Mouse (Mus musculus) right cerebral cortex, postnatal 14 days (tissue): ENCODE results near the gene Rngtt.
"Not testable (repeated sequence)": the region's sequence is repeated elsewhere in the genome, so short reads cannot be mapped to it uniquely, and the experiment has no call there.

ENCODE experiments used
- DNase-seq: peaks from one replicate; pipeline ENCODE4 v3.0.0; 2022

The Rngtt gene

DNA sequence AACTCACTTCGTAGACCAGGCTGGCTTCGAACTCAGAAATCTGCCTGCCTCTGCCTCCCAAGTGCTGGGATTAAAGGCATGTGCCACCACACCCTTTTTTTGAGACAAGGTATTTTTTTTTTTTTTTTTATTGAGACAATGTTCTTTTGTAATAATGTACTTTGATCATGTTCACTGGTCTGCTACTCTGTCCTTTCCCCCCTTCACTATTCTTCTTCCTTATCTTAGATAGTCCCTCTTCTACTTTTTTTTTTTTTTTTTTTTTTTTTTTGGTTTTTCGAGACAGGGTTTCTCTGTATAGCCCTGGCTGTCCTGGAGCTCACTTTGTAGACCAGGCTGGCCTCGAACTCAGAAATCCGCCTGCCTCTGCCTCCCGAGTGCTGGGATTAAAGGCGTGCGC, 4.0 kb downstream of the Rngtt start:
- DNase-seq = not testable (repeated sequence)

DNA sequence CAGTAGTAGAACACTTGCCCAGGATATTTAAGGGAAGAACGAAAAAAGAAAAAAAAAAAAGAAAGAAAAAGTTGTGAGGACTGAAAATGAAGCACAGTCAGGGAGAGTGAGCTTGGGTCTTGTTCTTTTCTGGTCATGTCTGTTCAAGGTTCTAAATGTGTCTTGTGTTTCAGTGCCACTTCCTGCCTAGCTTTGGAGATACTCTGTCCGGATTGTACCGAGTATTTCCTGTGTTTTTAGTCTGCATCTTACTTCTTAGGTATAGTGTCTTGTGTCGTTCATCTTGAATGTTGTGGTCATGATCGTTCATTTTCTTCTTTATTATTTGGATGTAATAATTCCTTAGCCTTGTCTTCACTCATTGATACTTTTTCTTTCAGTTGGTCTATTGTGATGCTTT, 5.7 kb downstream of the Rngtt start:
- no peak for DNase-seq

DNA sequence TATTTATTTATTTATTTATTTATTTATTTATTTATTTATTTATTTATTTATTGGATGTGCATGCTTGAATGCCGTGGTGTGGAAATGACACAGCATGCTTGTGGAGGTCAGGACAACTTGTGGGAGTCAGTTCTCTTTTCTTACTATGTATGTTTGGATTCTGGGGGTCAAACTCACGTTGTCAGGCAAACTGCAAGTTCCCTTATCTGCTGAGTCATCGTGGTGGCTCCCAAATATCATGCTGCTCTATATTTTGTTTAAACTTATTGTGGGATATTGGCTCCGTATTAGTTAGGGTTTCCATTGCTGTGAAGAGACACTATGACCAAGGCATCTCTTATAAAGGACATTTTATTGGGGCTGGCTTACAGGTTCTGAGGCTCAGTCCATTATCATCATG, 21.0 kb downstream of the Rngtt start:
- no peak for DNase-seq

DNA sequence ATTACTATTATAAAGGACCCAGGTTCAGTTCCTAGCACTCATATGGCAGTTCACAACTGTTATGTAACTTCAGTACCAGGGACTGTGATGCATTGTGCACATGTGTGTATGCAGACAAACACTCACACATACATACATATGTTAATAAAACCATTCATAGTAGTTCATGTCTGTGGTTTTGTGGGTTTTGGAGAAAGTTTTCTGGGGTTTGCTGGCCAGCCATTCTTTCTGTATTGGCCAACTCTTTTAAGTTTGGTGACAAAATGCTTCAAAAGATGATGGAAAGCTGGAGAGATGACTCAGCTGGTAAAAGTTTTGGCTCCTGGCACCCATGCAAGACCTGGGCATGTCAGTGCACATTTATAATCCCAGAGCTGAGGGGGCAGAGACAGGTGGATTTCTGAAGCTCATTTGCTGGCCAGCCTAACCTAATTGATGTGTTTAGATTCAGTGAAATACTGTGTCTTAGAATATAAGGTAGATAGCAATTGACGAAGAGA, 22.9 kb downstream of the Rngtt start:
- no peak for DNase-seq

DNA sequence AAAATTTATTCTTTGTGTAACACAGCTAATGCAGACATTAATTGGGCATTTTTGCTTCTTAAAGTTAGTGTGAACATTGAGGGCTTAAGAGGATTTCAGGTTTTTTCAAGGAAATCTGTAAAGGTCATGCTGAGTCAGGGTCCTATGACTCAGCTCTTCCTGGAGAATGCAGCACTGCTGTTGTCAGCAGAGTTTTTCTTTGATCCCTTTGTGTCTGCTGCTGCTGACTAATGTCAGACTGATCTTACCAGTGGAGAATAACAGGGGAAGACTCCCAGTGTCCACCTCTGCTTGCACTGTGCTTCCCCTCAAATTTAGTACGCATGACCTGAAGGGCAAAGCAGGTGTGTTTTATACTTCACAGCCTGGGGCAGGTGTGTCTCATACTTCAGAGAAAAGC, 27.9 kb downstream of the Rngtt start:
- DNase-seq = no peak

DNA sequence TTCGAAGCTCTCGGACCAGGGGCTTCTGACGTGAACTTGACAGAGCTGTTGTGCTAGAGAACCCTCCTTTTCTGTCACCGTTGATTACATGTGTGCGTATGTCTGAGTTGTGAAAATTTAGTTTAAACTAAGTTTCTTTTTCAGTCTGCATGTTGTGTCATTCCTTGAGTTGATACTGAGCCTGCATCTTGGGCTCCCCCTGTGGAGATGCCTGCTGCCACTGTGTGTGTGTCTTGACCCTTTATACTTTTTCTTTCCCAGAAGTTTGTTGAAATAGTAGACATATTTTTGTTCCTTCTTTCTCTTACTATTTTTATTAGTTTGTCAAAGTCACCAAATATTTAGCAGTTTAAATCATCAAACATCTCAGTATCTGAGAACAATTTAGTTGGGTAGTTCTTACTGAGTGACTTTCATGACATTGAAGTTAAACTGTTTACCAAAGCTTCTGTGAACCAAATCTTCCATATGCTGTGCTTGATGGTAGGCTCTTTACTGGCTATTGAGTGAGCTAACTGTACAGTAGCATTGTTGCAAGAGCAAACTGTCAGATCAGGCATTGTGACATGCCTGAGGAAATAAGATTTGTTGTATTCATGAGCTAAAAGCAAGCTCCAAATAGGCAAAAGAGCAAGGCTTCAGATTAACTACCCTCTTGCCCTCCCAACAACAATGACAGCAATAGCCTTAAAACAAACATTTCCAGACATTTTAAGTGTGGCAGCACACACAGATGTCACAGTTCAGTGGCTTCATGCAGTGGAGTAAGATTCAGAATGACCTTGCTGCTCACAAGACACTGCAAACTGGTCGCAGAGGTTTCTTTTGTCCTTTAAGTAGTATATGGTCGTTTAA, 33.0 kb downstream of the Rngtt start:
- DNase-seq = no peak

DNA sequence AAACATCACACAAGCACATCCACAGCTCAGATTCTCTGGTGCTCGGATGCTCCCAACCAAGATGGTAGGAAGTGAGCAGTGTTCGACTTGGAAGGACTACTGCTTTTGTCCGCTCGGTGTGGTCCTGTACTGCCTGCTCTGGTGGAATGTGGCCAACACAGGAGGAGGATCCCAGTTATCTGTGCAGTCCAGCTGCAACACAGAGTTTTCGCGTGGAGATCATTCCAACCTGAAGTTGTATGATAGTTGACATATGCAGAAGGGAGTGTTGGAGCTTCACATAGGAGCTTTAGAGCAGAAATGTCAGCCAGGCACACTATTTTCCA, 33.6 kb downstream of the Rngtt start:
- no peak for DNase-seq

DNA sequence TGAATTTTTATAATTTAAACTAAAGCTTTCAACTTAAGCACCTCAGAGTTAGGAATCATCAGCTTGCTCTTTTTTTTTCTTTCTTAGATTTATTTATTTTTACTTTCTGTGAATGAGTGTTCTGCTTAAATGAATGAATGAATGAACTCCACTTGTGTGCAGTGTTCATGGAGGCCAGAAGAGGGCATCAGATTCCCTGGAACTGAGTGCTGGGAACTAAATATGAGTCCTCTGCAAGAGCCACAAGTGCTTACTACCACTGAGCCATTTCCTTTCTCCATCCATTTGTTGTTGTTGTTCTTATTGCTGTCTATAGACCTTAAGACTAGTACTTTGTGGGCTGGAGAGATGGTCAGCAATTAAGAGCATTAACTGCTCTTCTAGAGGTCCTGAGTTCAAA, 53.3 kb downstream of the Rngtt start:
- no peak for DNase-seq

DNA sequence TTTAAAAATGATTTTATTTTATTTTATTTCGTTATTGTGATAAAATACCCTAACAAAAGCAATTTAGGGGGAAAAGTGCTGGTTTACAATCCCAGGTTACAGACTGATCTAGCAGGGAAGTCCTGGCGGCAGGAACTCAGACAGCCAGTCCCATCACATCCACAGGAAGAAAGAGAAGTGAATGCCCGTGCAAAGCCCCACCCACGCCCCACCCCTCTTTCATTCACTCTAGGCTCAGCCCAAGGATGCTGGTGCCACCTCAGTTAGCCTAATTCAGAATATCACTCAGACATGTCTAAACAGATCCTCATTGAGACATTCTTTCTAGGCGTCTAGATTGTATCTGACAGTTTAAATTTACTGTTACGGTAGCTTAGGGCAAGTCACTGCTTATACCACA, 64.8 kb downstream of the Rngtt start:
- no peak for DNase-seq

DNA sequence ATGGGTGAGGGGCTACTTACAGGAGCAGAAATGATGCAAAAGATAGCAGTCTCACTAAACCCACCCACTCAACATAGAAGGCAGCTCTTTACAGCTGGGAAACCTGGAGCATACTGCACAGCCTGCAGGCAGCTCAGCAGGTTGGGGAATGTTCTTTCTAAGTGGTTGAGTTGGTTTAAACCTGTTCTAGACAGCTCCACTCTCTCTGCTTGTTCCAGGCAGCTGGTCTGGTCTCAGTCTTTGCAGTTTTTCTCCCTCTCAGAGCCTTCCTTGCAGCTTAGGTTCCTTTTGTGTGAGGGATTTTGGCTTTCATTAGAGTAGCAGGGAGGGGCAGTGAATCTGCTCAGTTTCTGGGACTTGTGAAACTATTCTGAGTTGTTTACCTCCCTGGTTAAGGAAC, 67.5 kb downstream of the Rngtt start:
- no peak for DNase-seq

DNA sequence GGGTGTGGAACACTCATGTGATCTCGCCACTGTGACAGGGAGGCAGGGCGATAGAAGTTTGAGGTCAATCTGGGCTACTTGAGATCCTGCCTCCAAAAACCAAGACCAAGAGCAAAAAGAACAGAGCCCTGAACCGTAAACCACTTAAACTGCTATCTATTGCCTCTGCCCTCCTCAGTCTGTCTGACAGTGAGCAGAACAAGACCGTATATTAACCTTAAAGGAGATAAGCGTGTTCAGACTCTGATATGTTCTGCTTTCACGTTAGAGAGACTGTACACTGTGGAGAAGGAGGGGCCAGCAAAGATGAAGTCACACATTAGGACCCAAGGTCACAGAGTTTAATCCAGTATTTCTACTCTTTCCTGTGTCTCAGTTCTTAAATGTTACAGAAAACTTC, 68.8 kb downstream of the Rngtt start:
- DNase-seq = no peak

DNA sequence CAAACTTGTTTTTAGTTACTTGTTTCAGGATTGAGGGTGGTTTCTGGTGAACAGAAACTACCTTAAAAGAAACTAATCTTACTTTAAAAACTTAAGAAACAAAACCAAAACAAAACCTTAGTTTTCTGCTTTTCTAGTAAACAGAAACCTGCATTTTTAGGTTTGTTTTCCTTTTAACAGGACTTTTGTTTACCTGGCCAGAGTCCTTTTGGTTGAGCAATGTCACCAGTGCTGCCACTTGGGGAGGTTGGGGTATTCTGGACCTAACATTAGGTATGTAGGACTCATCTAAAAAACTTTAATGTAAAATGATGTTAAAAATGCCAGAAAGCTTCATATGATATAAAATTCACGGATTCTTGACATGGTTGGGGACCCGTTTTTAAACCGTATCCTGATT, 78.8 kb downstream of the Rngtt start:
- no peak for DNase-seq

DNA sequence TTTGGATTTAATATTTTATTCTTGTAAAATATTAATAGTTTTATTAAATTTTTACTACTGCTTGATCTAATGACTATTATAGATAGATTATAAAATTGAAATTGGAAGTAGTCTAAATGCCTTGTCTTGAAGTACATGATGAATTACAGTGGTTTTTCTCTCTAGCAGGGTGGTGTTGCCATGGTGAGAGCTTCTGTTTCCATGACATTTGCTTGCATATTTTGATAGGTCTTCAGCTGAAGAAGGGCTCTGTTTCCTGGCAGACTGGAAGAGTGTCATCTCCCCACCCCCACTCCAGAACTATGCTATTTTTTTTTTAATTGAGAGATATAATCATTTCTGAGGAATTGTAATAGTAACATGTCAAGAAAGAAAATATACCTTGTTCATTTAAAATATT, 80.5 kb downstream of the Rngtt start:
- peak; percentile 5 for DNase-seq

DNA sequence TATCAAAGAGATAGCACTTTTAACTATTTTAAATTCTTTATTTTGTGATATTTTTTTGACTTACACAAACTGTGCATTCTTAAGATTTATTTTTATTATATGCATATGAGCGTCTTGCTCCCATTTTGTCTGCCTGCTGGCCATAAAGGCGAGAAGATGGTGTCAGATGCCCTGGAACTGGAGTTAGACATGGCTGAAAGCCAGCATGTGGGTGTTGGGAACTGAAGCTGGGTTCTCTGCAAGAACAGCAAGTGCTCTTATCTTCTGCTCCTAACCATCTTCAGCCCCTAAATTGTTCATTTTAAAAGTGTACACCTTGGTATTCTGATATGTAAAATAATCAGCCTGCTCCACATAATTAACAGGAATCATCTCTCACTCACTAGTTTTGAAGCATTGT, 83.3 kb downstream of the Rngtt start:
- DNase-seq = no peak

DNA sequence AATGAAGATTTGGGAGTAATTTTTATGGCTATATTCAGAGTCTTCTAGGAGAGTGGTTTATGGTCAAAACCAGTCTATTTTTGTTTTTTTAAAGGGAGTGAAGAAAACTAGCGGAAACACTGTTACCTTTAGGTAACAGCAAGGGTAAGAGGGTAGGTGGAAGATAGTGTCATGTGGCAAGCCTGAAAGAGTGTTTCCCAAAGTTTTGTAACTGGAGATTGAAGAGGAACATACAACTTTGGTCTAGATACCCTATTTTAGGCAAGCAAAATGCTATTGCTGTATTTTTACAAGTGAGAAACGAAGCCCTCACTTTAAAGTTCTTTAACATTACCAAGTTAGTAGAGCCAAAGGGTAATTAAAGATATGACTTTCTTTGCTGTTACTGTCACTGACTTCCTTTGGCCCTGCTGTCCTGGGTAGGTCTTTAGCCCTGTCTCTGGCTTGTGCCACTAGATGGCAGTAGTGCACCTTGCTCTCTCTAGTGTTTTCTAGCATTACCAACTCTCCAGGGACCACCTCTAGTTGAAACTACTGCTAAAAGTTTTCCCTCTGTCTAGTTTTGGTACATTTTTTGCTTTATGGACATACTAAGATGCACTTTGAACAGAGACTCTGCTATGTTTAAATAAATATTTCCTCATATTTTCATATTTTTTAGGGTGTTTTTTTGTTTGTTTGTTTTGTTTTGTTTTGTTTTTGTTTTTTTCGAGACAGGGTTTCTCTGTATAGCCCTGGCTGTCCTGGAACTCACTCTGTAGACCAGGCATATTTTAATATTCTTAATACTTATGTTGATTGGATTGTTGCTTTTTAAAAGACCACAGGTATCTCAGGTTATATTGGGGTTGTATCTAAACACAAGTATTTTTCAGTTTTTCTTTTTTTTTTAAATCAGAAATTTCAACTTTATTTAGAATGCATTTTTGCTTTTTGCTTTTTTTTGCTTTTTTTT, 86.4 kb downstream of the Rngtt start:
- peak; percentile 88 for DNase-seq

DNA sequence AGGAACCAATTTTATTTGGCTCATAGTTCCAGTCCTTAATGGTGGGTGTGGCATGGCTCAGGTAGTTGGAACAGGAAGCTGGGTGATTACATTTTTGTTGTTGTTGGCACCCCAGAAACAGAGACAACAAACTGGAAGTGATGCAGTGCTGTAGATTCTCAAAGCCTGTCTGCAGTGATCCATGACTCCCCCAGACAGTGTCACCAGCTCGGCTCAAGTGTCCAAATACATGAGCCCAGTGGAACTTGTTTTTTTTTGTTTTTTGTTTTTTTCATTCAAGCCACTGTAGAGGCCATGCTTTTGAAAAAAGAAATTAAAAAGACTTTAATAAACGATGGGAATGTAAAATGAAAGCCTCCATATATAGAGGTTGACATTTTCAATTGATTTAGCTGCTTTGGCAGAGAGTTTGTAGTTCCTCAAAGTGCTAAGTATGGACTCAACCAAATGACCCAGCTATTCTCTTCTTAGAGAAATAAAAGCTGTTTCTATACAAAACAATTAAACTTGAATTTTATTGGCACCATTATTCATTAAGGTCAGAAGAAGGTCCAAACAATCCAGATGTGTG, 95.7 kb downstream of the Rngtt start:
- DNase-seq = no peak

DNA sequence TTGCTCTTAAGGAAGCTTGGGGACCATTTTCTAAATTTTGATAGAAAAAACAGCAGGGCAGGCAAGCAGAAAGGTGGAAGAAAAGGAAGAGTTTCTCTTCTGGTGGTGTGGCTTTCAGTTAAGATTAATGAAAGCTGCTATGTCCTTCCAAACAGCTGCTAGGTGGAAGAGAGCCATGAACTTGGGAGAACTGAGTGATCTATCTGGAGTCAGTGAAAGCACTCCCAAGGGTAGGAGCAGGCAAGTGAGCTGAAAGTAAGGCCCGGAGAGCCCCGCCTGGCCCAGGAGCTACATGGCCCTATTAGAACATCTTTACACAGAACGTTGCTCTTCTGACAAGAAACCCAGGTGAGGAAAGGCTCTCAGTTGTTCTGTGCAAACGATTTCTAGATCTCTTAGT, 103.7 kb downstream of the Rngtt start:
- no peak for DNase-seq

DNA sequence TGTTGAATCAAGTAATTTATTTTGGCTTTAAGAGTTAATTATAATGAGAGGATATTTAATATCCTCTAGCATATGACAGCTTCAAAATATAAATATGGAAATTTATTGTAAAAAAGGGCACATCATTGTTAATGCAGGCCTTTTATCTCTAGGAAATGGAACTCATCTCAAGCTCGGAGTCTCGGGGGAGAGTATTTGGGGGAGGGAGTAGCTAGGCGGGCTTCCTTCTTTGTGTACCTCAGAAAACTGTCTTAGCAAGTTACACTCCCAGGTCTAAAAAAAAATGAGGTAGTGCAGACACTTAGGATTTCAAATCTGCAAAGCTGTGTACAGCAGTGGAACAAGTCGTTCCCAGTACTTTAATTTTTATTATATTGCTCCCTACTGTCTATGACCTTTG, 104.7 kb downstream of the Rngtt start:
- no peak for DNase-seq

DNA sequence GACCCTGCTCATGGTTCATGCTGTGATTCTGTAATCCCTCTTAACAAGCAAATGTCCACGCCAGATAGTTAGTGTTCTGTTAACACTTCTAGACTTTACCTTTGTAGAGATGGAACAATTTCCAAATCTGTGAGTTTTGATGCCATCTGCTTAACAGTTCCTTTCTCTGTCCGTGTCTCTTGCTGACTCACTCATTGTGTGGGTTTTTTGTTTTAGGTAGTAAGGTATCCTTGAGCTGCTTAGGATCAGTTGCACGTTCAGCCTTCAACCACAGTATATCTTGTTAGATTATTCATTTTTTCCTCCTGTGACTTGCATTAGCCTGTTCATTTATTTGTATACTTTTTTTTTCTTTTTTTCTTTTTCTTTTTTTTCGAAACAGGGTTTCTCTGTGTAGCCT, 107.3 kb downstream of the Rngtt start:
- DNase-seq = no peak

DNA sequence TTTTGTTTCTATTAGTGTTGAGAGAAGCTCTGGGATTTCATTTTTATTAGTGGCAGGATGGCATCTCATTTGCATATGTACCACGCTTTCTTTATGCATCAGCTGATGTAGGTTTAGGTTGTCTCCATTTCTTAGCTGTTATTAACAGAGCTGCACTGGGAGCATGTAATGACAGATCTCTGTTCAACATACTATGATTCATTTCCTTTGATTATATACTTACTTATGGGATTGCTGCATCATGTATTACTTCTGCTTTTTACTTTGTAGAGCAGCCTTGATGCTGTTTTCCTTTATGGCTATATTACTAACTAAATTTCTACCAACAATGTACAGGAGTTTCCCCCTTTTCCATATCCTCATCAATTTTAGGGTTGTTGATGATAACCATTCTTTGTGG, 109.5 kb downstream of the Rngtt start:
- no peak for DNase-seq

DNA sequence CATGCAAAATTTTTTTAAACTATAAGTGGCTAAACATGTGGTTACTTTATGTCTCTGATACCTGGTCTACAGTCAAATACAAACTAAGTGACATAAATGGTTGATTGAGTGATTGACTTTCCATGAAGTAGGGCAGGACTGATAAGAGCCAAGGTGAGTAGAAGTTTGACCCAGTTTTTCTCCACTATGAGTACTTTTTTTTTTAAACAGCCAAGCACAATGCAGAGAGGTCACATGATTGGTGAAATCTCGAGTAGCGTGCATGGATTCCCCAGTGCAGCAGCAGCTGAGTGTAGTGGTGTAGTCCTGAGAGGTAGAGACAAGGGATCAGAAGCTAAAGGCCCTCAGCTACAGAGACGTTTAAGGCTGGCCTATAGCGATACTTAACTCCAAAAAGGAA, 118.7 kb downstream of the Rngtt start:
- DNase-seq = no peak

DNA sequence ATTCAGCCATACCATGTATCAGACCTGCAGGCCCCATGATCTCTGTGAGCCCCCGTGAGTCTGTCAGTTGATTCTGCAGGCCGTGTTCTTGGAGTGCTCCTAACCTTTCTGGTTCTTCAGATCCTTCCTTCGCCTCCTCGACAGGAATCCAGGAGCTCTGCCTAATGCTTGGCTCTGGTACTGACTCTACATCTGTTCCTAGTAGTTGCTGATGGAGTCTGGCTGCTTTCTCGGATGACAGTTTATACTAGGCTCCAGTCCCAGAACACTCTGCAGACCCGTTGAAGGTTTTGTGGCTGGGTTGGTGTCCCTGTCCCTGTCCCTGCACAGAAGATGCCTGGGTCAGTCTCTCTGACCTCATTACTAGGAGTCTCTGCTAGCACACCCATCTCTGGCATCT, 131.8 kb downstream of the Rngtt start:
- DNase-seq = no peak

DNA sequence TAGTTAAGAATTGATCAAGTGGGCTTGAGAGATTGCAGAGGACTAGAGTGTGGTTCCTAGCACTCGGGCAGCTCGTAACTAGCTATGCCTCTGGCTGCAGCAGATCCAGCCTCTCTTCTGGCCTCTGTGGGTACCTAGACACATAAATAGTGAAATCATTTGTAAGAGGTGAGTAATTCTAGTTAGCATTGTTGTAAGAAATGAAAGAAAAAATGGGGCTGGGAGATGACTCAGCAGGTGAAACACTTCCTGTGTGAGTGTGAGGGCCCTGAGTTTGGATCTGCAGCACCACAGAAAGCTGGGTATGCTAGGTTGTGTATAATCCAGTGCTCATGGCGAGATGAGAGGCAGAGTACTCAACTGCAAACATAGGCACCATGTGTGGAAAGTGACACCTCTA, 136.2 kb downstream of the Rngtt start:
- DNase-seq = no peak

DNA sequence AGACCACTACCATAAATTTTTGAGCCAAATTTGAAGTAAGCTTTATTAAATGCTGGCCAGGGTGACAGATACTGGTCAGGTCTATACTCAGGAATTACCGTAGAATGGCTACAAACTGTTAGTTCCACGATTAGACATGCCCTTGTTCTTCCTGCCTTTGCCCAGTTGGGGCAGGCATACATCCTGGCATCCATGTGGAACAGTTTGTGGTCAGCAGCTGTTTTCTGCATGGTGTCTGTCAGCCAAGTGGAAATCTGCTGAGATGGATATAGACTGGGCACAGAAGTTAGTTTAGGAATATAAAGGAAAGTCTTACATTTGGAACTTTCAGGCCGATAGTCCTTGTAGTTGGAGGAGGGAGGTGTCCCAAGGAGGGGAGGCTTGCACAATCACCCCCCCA, 136.8 kb downstream of the Rngtt start:
- no peak for DNase-seq
